Mouse (Mus musculus): ENCODE results near the gene Aox3.

Gene Aox3

GRCm38 (mm10) chr1:58112880-58113279 lies at the start of gene Aox3:
Gene Aox3, plus strand, starts transcription at chr1:58113130.
- peak; percentile 85 for DNase-seq (ENCODE audit: low spot score)

GRCm38 (mm10) chr1:58065151-58065550 lies 47.8 kb upstream of the Aox3 start:
- DNase-seq (ENCODE audit: low spot score): no peak

GRCm38 (mm10) chr1:58065606-58066005 lies 47.3 kb upstream of the Aox3 start:
- no peak for DNase-seq (ENCODE audit: low spot score)

GRCm38 (mm10) chr1:58069181-58069580 lies 43.7 kb upstream of the Aox3 start:
- no peak for DNase-seq (ENCODE audit: low spot score)

GRCm38 (mm10) chr1:58070091-58070490 lies 42.8 kb upstream of the Aox3 start:
- DNase-seq (ENCODE audit: low spot score): no peak

- no peak for DNase-seq (ENCODE audit: low spot score)
These were observed 41.9 kb upstream of the Aox3 start for GRCm38 (mm10) chr1:58071006-58071405.

GRCm38 (mm10) chr1:58071509-58071908 lies 41.4 kb upstream of the Aox3 start:
- DNase-seq (ENCODE audit: low spot score): no peak

GRCm38 (mm10) chr1:58072416-58072815 lies 40.5 kb upstream of the Aox3 start:
- DNase-seq (ENCODE audit: low spot score): no peak

- DNase-seq (ENCODE audit: low spot score): no peak
These were observed 39.8 kb upstream of the Aox3 start for GRCm38 (mm10) chr1:58072991-58073730.

GRCm38 (mm10) chr1:58074266-58074665 lies 38.7 kb upstream of the Aox3 start:
- DNase-seq (ENCODE audit: low spot score): no peak

- DNase-seq (ENCODE audit: low spot score): no peak
These were observed 35.0 kb upstream of the Aox3 start for GRCm38 (mm10) chr1:58077882-58078281.

GRCm38 (mm10) chr1:58078390-58078789 lies 34.5 kb upstream of the Aox3 start:
- no peak for DNase-seq (ENCODE audit: low spot score)

- no peak for DNase-seq (ENCODE audit: low spot score)
These were observed 33.2 kb upstream of the Aox3 start for GRCm38 (mm10) chr1:58079689-58080088.

GRCm38 (mm10) chr1:58080446-58080845 lies 32.5 kb upstream of the Aox3 start:
- DNase-seq (ENCODE audit: low spot score): no peak

GRCm38 (mm10) chr1:58081356-58081755 lies 31.6 kb upstream of the Aox3 start:
- DNase-seq (ENCODE audit: low spot score): no peak

- no peak for DNase-seq (ENCODE audit: low spot score)
These were observed 23.6 kb upstream of the Aox3 start for GRCm38 (mm10) chr1:58089316-58089715.

GRCm38 (mm10) chr1:58090191-58090590 lies 22.7 kb upstream of the Aox3 start:
- no peak for DNase-seq (ENCODE audit: low spot score)

- DNase-seq (ENCODE audit: low spot score): no peak
These were observed 21.7 kb upstream of the Aox3 start for GRCm38 (mm10) chr1:58091213-58091612.

GRCm38 (mm10) chr1:58091992-58092560 lies 20.9 kb upstream of the Aox3 start:
- DNase-seq (ENCODE audit: low spot score): no peak

GRCm38 (mm10) chr1:58097338-58097737 lies 15.6 kb upstream of the Aox3 start:
- no peak for DNase-seq (ENCODE audit: low spot score)

GRCm38 (mm10) chr1:58099119-58099518 lies 13.8 kb upstream of the Aox3 start:
- no peak for DNase-seq (ENCODE audit: low spot score)

- no peak for DNase-seq (ENCODE audit: low spot score)
These were observed 11.3 kb upstream of the Aox3 start for GRCm38 (mm10) chr1:58101531-58102146.

GRCm38 (mm10) chr1:58102494-58102893 lies 10.4 kb upstream of the Aox3 start:
- no peak for DNase-seq (ENCODE audit: low spot score)
